In the genomic region with DNA sequence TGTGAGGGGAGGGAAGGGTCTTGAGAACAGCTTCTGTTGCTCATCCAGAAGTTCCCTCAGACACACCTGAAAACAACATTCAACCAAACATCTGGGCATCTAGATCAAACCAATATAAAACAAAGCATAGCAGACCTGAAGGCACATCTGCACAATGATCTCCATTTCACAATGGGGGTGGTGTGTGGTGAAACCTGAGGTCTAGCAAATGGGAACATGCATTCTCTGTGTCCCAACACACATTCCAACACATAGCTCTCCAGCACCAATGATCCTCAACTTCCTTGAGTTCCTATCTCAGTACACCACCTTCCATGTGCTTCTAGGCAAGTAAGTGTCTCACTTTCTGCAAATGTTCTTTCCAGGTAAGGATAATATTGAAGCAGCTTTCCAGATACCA, we compare ENCODE assay signal across 35 mouse cellular contexts.
"Had no signal": no experiment of that assay in that cellular context is flagged by ENCODE, and none has a peak within 500 bp of the region (broad histone marks: within the 10 kb centered on the region; RNA-seq: fewer than 3 reads in every experiment).

No protein-coding gene starts in this region.

- ATAC-seq: hindbrain, embryonic 16.5 days; hindbrain, postnatal 0 days; inflammation-experienced regulatory T-cells, adult 6 months; intestine, embryonic 15.5 days; intestine, embryonic 16.5 days; intestine, postnatal 0 days had no signal

- H3K27me3 ChIP-seq: heart, embryonic 12.5 days; heart, embryonic 13.5 days; heart, embryonic 15.5 days; hindbrain, embryonic 12.5 days; hindbrain, embryonic 13.5 days; hindbrain, embryonic 15.5 days; intestine, embryonic 15.5 days; kidney, embryonic 15.5 days had no signal

- H3K4me3 ChIP-seq: heart, embryonic 10.5 days; heart, embryonic 12.5 days; heart, embryonic 13.5 days; heart, embryonic 15.5 days; hindbrain, embryonic 10.5 days; hindbrain, embryonic 12.5 days; hindbrain, embryonic 13.5 days; hindbrain, embryonic 15.5 days; intestine, embryonic 15.5 days; kidney, embryonic 15.5 days; layer of hippocampus, adult 2 months had no signal

- H3K27ac ChIP-seq: heart, embryonic 10.5 days; heart, embryonic 13.5 days; heart, embryonic 15.5 days; hindbrain, embryonic 12.5 days; hindbrain, embryonic 14.5 days; hindbrain, postnatal 0 days; intestine, embryonic 15.5 days; kidney, postnatal 0 days; layer of hippocampus, adult 2 months had no signal

- H3K4me1 ChIP-seq: heart, embryonic 15.5 days; intestine, embryonic 15.5 days had no signal

- H3K9me3 ChIP-seq: heart, embryonic 10.5 days; heart, embryonic 15.5 days; hindbrain, embryonic 12.5 days; hindbrain, embryonic 13.5 days; hindbrain, embryonic 15.5 days; intestine, embryonic 15.5 days; kidney, embryonic 15.5 days had no signal

- H3K4me2 ChIP-seq: heart, embryonic 11.5 days; heart, embryonic 12.5 days; heart, embryonic 13.5 days; heart, embryonic 15.5 days; hindbrain, embryonic 12.5 days; hindbrain, embryonic 13.5 days; hindbrain, embryonic 14.5 days; hindbrain, embryonic 15.5 days; intestine, embryonic 15.5 days; kidney, embryonic 15.5 days had no signal

- DNase-seq: heart, postnatal 10 days; heart, postnatal 14 days; heart, postnatal 36 days; heart, postnatal 4 days; kidney, adult 11 months; kidney, adult 18-20 months; kidney, adult 2 months; kidney, adult 8-10 months; kidney, adult 9 months; kidney, postnatal 10 days; kidney, postnatal 14 days; kidney, postnatal 25 days; kidney, postnatal 36 days; kidney, postnatal 4 days; layer of hippocampus, adult 9-11 months; layer of hippocampus, postnatal 36 days had no signal

- H3K36me3 ChIP-seq: heart, embryonic 10.5 days; heart, embryonic 12.5 days; heart, embryonic 13.5 days; heart, embryonic 15.5 days; hindbrain, embryonic 10.5 days; hindbrain, embryonic 12.5 days; hindbrain, embryonic 13.5 days; hindbrain, embryonic 15.5 days; intestine, embryonic 15.5 days; kidney, embryonic 15.5 days had no signal

- H3K9ac ChIP-seq: heart, embryonic 12.5 days; heart, embryonic 13.5 days; heart, embryonic 15.5 days; hindbrain, embryonic 12.5 days; hindbrain, embryonic 13.5 days; hindbrain, embryonic 14.5 days; hindbrain, embryonic 15.5 days; intestine, embryonic 15.5 days; kidney, embryonic 15.5 days had no signal
